Mouse (Mus musculus): ENCODE data around the gene Tgif1.

DNA sequence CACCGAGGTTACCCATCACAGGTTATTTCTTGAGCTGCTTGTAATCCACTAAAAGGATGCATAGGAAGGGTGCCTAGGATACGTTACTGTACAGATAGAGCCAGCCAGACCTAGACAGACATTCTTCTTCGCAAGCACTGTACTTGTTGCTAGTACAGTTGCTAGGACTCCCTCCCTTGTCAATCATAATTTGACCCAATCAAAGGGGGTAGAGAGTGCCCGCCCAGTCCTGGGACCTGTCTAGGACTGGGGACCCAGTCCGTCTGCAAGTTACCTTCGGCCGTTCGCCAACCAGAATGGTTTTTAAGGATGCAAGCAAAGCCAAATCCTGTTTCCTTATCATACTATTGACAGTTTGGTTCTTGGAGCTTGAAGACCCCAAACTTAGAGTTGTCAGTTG lies 10.8 kb upstream of the Tgif1 start:
- no peak for TF ChIP-seq POLR2A (IDR thresholded peaks at IDR 0.05; ENCODE audit: low read depth, low read length)
- TF ChIP-seq CTCF (IDR thresholded peaks at IDR 0.05; ENCODE audit: borderline replicate concordance, insufficient read depth, low read length), result no peak
